ENCODE assay signal across 8 mouse cellular contexts in genomic region chr11:68853611-68854401, GRCm38 (mm10). TPM values are rescaled to one million over a fixed set of nuclear protein-coding genes. Genes with fewer than 3 reads are reported as not detected.
DNase-seq lines count a peak whose midpoint lies in the region; ATAC-seq and TF ChIP-seq lines count a peak whose summit lies in the region.

No protein-coding gene starts in this region.

- 32% methylated on average over 14 of the region's 14 CpGs for WGBS in intestine, embryonic 16.5 days
- WGBS in neural tube, embryonic 15.5 days, result 49% methylated on average over 14 of the region's 14 CpGs

- H3K9ac ChIP-seq in intestine, embryonic 16.5 days (ENCODE audit: low read depth, low read length), result peak overlapping the region; percentile 65
- H3K9ac ChIP-seq in neural tube, embryonic 15.5 days (replicated peaks), result peak overlapping the region; percentile 52

- peak overlapping the region; percentile 68 for H3K4me2 ChIP-seq in intestine, embryonic 16.5 days (ENCODE audit: low read depth, low read length)
- H3K4me2 ChIP-seq in neural tube, embryonic 15.5 days, result peak overlapping the region; percentile 75

- peak overlapping the region; percentile 87 for H3K27ac ChIP-seq in left cerebral cortex, adult 2 months
- peak overlapping the region; percentile 100 for H3K27ac ChIP-seq in intestine, embryonic 16.5 days (ENCODE audit: low read length)
- H3K27ac ChIP-seq in neural tube, embryonic 15.5 days (replicated peaks), result peak overlapping the region; percentile 85

- TF ChIP-seq CTCF in left cerebral cortex, adult 2 months (IDR thresholded peaks at IDR 0.05), result no peak

- H3K27me3 ChIP-seq in intestine, embryonic 16.5 days (replicated peaks; ENCODE audit: control insufficient read depth, insufficient read depth, low read length), result no peaks in the 10 kb centered on the region
- peaks cover 6% of the 10 kb centered on the region; the same call in 1 of the 2 replicates for H3K27me3 ChIP-seq in neural tube, embryonic 15.5 days (replicated peaks)

- peak overlapping the region; percentile 81 for H3K4me3 ChIP-seq in left cerebral cortex, adult 2 months
- H3K4me3 ChIP-seq in intestine, embryonic 16.5 days (ENCODE audit: low read length), result peak overlapping the region; percentile 100
- peak overlapping the region; percentile 99 for H3K4me3 ChIP-seq in neural tube, embryonic 15.5 days (replicated peaks)

- peak; percentile 41 for ATAC-seq in granulocyte monocyte progenitor cell, adult 5-6 weeks (replicated peaks; ENCODE audit: poor library complexity, severe bottlenecking)
- peak; percentile 8; the same call in 1 of the 2 replicates for ATAC-seq in intestine, embryonic 16.5 days
- no peak for ATAC-seq in neural tube, embryonic 15.5 days (ENCODE audit: low FRiP score)

- intact Hi-C loops in left cerebral cortex, adult 2 months (cut with DNase I), result loop anchor here (5.0 kb wide), 1 partner anchor 162 kb away; the partner anchor contains the start of gene Myh10

- no peaks in the 10 kb centered on the region for H3K36me3 ChIP-seq in intestine, embryonic 16.5 days (ENCODE audit: control insufficient read depth, insufficient read depth, low read length)
- no peaks in the 10 kb centered on the region for H3K36me3 ChIP-seq in neural tube, embryonic 15.5 days

- no peaks in the 10 kb centered on the region for H3K9me3 ChIP-seq in intestine, embryonic 16.5 days (ENCODE audit: control insufficient read depth, low read length)
- no peaks in the 10 kb centered on the region for H3K9me3 ChIP-seq in neural tube, embryonic 15.5 days (replicated peaks)

- DNase-seq in left cerebral cortex, adult 2 months (ENCODE audit: extremely low spot score in 1 of 2, low spot score in 2 of 2), result no peak
- DNase-seq in left cerebral cortex, adult 18-20 months (ENCODE audit: low spot score in 2 of 2), result no peak
- DNase-seq in c-Kit-positive CD71-negative TER-119-negative erythroid progenitor cells, embryonic 14.5 days (ENCODE audit: low read depth), result peak; percentile 70
- peak; percentile 80 to 89 for DNase-seq in lung, adult 18-20 months
- DNase-seq in urinary bladder, postnatal 10 days (ENCODE audit: low spot score), result no peak

- H3K4me1 ChIP-seq in intestine, embryonic 16.5 days (ENCODE audit: control insufficient read depth, insufficient read depth, low read length), result peaks cover 21% of the 10 kb centered on the region
- H3K4me1 ChIP-seq in neural tube, embryonic 15.5 days, result peaks cover 39% of the 10 kb centered on the region

RNA-seq across cellular contexts. Expression of gene Ndel1, which starts 17.9 kb away (rescaled TPM):
- total RNA-seq in left cerebral cortex, adult 2 months (2021), result 100 to 1,000 TPM; 108 to 115 TPM
- 100 to 1,000 TPM; 110 to 127 TPM for total RNA-seq in left cerebral cortex, adult 18-20 months (2021)
- total RNA-seq in granulocyte monocyte progenitor cell, adult 5-6 weeks (2014; fragmentation: Nextera tagmentation), result 18.9 and 24.5 TPM in 2 replicates
- total RNA-seq in granulocyte monocyte progenitor cell, adult 5-6 weeks (2017), result 41.7 and 42.7 TPM in 2 replicates
- 70.4 and 73.6 TPM in 2 replicates for polyA plus RNA-seq in intestine, embryonic 16.5 days (2015; fragmentation: Nextera tagmentation; extraction: Ambion mirVana)
- polyA plus RNA-seq in neural tube, embryonic 15.5 days (2015; fragmentation: Nextera tagmentation; extraction: Ambion mirVana), result 111 and 115 TPM in 2 replicates

RNA-seq across cellular contexts. Expression of gene Rnf222, which starts 34.5 kb away (rescaled TPM):
- total RNA-seq in left cerebral cortex, adult 2 months (2021), result not detected
- not detected for total RNA-seq in left cerebral cortex, adult 18-20 months (2021)
- not detected in 2 replicates for total RNA-seq in granulocyte monocyte progenitor cell, adult 5-6 weeks (2014; fragmentation: Nextera tagmentation)
- not detected in 2 replicates for total RNA-seq in granulocyte monocyte progenitor cell, adult 5-6 weeks (2017)
- polyA plus RNA-seq in intestine, embryonic 16.5 days (2015; fragmentation: Nextera tagmentation; extraction: Ambion mirVana), result 0.34 and 0.54 TPM in 2 replicates
- not detected in 2 replicates for polyA plus RNA-seq in neural tube, embryonic 15.5 days (2015; fragmentation: Nextera tagmentation; extraction: Ambion mirVana)

RNA-seq across cellular contexts. Expression of gene Rpl26, which starts 47.6 kb away (rescaled TPM):
- 100 to 1,000 TPM; 727 to 749 TPM for total RNA-seq in left cerebral cortex, adult 2 months (2021)
- total RNA-seq in left cerebral cortex, adult 18-20 months (2021), result 100 to 1,000 TPM; 894 to 903 TPM
- total RNA-seq in granulocyte monocyte progenitor cell, adult 5-6 weeks (2014; fragmentation: Nextera tagmentation), result 5,141 and 5,287 TPM in 2 replicates
- total RNA-seq in granulocyte monocyte progenitor cell, adult 5-6 weeks (2017), result 5,847 and 6,613 TPM in 2 replicates
- polyA plus RNA-seq in intestine, embryonic 16.5 days (2015; fragmentation: Nextera tagmentation; extraction: Ambion mirVana), result 784 and 889 TPM in 2 replicates
- polyA plus RNA-seq in neural tube, embryonic 15.5 days (2015; fragmentation: Nextera tagmentation; extraction: Ambion mirVana), result 597 and 626 TPM in 2 replicates

Comparison
In these comparisons a context has a peak if more than half of its experiments do, and no peak if none do; other contexts are left out.
1. DNase-seq: peak in c-Kit-positive CD71-negative TER-119-negative erythroid progenitor cells, embryonic 14.5 days (single experiment) and lung, adult 18-20 months (2 of 2); none in left cerebral cortex, adult 2 months (0 of 2), left cerebral cortex, adult 18-20 months (0 of 2) and urinary bladder, postnatal 10 days (single experiment).
2. RNA of gene Rpl26, which starts 47.6 kb away (total RNA-seq): 5,141 to 6,613 TPM in granulocyte monocyte progenitor cell, adult 5-6 weeks; 894 to 903 TPM in left cerebral cortex, adult 18-20 months and 727 to 749 TPM in left cerebral cortex, adult 2 months; every median in the first group is over 4 times any median in the second.
3. Peak in every context shown above with its lines, with median percentiles within 50 percentile points of each other: H3K27ac ChIP-seq and H3K4me3 ChIP-seq.